In genomic region chr2:158817708-158818107, GRCm38 (mm10) we compare ENCODE assay signal across 28 mouse cellular contexts.
"Had no signal": no experiment of that assay in that cellular context is flagged by ENCODE, and none has a peak within 500 bp of the region (broad histone marks: within the 10 kb centered on the region; RNA-seq: fewer than 3 reads in every experiment).

No protein-coding gene starts in this region.

- ATAC-seq: forebrain, embryonic 13.5 days; forebrain, embryonic 14.5 days; forebrain, embryonic 15.5 days; forebrain, embryonic 16.5 days; forebrain, postnatal 0 days had no signal

- H3K4me1 ChIP-seq: embryonic facial prominence, embryonic 10.5 days; embryonic facial prominence, embryonic 12.5 days; embryonic facial prominence, embryonic 13.5 days; embryonic facial prominence, embryonic 15.5 days; forebrain, embryonic 10.5 days; forebrain, embryonic 12.5 days; forebrain, embryonic 13.5 days; forebrain, embryonic 15.5 days had no signal

- H3K4me3 ChIP-seq: embryonic facial prominence, embryonic 10.5 days; embryonic facial prominence, embryonic 12.5 days; embryonic facial prominence, embryonic 13.5 days; embryonic facial prominence, embryonic 15.5 days; erythroblast, embryonic 14.5 days; forebrain, embryonic 10.5 days; forebrain, embryonic 12.5 days; forebrain, embryonic 13.5 days; forebrain, embryonic 15.5 days; gastrocnemius, adult 2 months; heart, adult 2 months had no signal

- DNase-seq: cerebellum, adult 2 months; cerebellum, adult 8-10 months; cerebellum, adult 9-10 months; cerebellum, adult 9-11 months; cerebellum, postnatal 10 days; cerebellum, postnatal 14 days; cerebellum, postnatal 25 days; cerebellum, postnatal 36 days; embryo, embryonic 11 days; forebrain, postnatal 0 days; gastrocnemius, adult 2 months; gastrocnemius, postnatal 10 days; gastrocnemius, postnatal 14 days; gastrocnemius, postnatal 25 days; gastrocnemius, postnatal 36 days; heart, adult 18-20 months; heart, adult 2 months had no signal

- H3K9ac ChIP-seq: embryonic facial prominence, embryonic 12.5 days; embryonic facial prominence, embryonic 13.5 days; embryonic facial prominence, embryonic 15.5 days; forebrain, embryonic 12.5 days; forebrain, embryonic 13.5 days; forebrain, embryonic 15.5 days; forebrain, postnatal 0 days had no signal

- H3K27ac ChIP-seq: embryonic facial prominence, embryonic 10.5 days; embryonic facial prominence, embryonic 12.5 days; embryonic facial prominence, embryonic 13.5 days; embryonic facial prominence, embryonic 15.5 days; forebrain, embryonic 10.5 days; forebrain, embryonic 12.5 days; forebrain, embryonic 13.5 days; forebrain, embryonic 15.5 days; gastrocnemius, adult 2 months; heart, adult 2 months had no signal

- H3K4me2 ChIP-seq: embryonic facial prominence, embryonic 12.5 days; embryonic facial prominence, embryonic 13.5 days; embryonic facial prominence, embryonic 15.5 days; forebrain, embryonic 12.5 days; forebrain, embryonic 13.5 days; forebrain, embryonic 15.5 days had no signal

- H3K9me3 ChIP-seq: embryonic facial prominence, embryonic 10.5 days; embryonic facial prominence, embryonic 12.5 days; embryonic facial prominence, embryonic 13.5 days; embryonic facial prominence, embryonic 15.5 days; forebrain, embryonic 10.5 days; forebrain, embryonic 12.5 days; forebrain, embryonic 13.5 days; forebrain, embryonic 15.5 days had no signal

- H3K27me3 ChIP-seq: embryonic facial prominence, embryonic 12.5 days; embryonic facial prominence, embryonic 13.5 days; embryonic facial prominence, embryonic 15.5 days; forebrain, embryonic 12.5 days; forebrain, embryonic 13.5 days; forebrain, embryonic 15.5 days had no signal
